Mouse (Mus musculus) heart, embryonic 14.5 days (tissue): Measurements from ENCODE around the gene Ctr9. TPM values are rescaled to one million over a fixed set of nuclear protein-coding genes. Genes with fewer than 3 reads are reported as not detected.

Experiments used
- ATAC-seq: fragments of 200-750 bp; cut with Nextera tagmentation; 2 replicates; pipeline ENCODE4 v1.8.0; 2017; ENCODE audit warnings: low read depth, moderate TSS enrichment; ENCODE audit not compliant: insufficient number of reproducible peaks, insufficient read depth, low FRiP score
- H3K27ac ChIP-seq, 2 experiments: fragments of 200-500 bp in 1 of 2; fragments of 300-500 bp in 1 of 2; sonication (generic) in 1 of 2; replicated peaks in 1 of 2; 2 replicates each; pipeline ENCODE4 v1.5.1; 2012 to 2014; ENCODE audit warnings: low read depth in 2 of 2, low read length in 2 of 2, control low read depth in 1 of 2, mild to moderate bottlenecking in 1 of 2, mixed read lengths in 1 of 2; ENCODE audit not compliant: control insufficient read depth in 1 of 2, insufficient read depth in 1 of 2
- H3K27me3 ChIP-seq: fragments of 300-500 bp; sonication (generic); 2 replicates; pipeline ENCODE4 v1.6.1; 2014; ENCODE audit warnings: mild to moderate bottlenecking, low read length, control low read depth; ENCODE audit not compliant: control insufficient read depth, insufficient read depth
- H3K36me3 ChIP-seq: fragments of 300-500 bp; sonication (generic); 2 replicates; pipeline ENCODE4 v1.6.1; 2014; ENCODE audit warnings: mild to moderate bottlenecking, control low read depth, low read length, mixed read lengths; ENCODE audit not compliant: control insufficient read depth, insufficient read depth
- H3K4me1 ChIP-seq, 2 experiments: fragments of 200-500 bp in 1 of 2; fragments of 300-500 bp in 1 of 2; sonication (generic) in 1 of 2; 2 replicates each; pipeline ENCODE4 v1.6.1; 2012 to 2014; ENCODE audit warnings: low read length in 2 of 2, control low read depth in 1 of 2, mixed read lengths in 1 of 2; ENCODE audit not compliant: control insufficient read depth in 2 of 2, insufficient read depth in 2 of 2
- H3K4me2 ChIP-seq: fragments of 300-500 bp; sonication (generic); 2 replicates; pipeline ENCODE4 v1.6.1; 2014; ENCODE audit warnings: mild to moderate bottlenecking, low read length
- H3K4me3 ChIP-seq, 2 experiments: fragments of 200-500 bp in 1 of 2; fragments of 300-500 bp in 1 of 2; sonication (generic) in 1 of 2; 2 replicates each; pipeline ENCODE4 v1.5.1; 2012 to 2014; ENCODE audit warnings: low read length in 2 of 2, mild to moderate bottlenecking in 2 of 2, control low read depth in 1 of 2, low read depth in 1 of 2, moderate library complexity in 1 of 2; ENCODE audit not compliant: control insufficient read depth in 1 of 2, insufficient read depth in 1 of 2
- H3K9ac ChIP-seq: fragments of 300-500 bp; sonication (generic); 2 replicates; pipeline ENCODE4 v1.6.1; 2014; ENCODE audit warnings: mild to moderate bottlenecking, low read length
- H3K9me3 ChIP-seq: fragments of 300-500 bp; sonication (generic); 2 replicates; pipeline ENCODE4 v1.6.1; 2016; ENCODE audit warnings: low read length, control low read depth; ENCODE audit not compliant: control insufficient read depth
- WGBS: fragments of 180-500 bp; shearing (Covaris S2); extraction: QIAGEN DNeasy Blood & Tissue Kit; methylation state at CpG from one replicate; pipeline ENCODE4 v1.1.7; 2014; 5-methylcytosine and 5-hydroxymethylcytosine counted together
- polyA plus RNA-seq: library from polyadenylated mRNA; unstranded; fragments of >200 nt; fragmentation: Nextera tagmentation; extraction: Ambion mirVana; gene quantifications from 2 replicates; pipeline ENCODE4 v1.2.1, GENCODE M21; 2014

The Ctr9 gene
- polyA plus RNA-seq, 1 experiment from 2014 or later = 38.2 TPM

DNA sequence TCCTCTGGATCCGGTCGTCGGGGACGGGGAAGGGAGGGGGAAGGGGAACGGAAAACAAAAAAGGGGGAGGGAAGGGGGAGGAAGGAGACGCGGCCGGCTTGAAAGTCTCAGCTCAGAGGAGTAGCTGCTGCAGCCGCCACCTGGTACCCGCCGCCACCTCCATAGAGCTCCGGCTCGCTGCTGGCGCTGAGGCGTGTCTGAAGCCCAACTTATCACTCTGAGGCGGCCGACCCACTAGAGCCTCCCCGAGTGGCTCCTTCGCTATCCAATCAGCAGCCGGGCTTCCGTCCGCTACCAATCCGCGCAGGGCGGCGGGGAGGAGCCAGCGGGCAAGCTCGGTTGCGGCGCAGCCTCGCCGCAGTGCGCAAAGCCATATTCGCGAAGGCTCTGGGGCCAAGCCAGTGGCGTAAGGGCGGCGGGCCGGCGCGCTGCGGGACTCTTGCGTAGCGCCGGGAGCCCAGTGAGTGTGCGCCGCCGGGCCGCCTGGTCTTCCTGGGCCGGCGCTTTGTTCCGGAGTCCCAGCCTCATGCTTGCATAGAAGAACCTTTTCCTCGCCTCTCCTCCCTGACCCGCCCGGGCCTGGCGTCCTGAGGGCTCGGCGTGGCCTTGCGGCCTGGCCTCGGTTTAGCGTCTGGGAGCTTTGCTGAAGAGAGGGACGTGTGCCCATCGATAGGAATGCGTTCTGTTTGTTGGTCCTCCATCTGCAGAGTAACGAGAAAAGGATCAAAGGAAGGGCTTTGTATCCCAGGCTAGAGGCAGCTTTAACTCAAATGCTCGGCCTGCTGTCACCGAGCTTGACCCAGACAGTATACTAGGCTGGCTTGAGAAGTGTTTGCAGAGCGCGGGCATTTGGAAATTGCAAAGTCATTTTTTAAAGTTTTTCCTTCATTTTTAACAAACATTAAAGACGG, 54.3 kb downstream of the Ctr9 start, which contains the start of gene Eif4g2:
TSS of gene Eif4g2 (minus strand) at position 209 of the 911 bp plus-strand sequence.
- H3K36me3 ChIP-seq = peaks cover 35% of the 10 kb centered on the region
- H3K9me3 ChIP-seq = no peaks in the 10 kb centered on the region
- peaks cover 0 to 24% of the 10 kb centered on the region in 2 experiments; a peak in 2 of 4 replicates for H3K4me1 ChIP-seq
- peak within 1 kb of the TSS; percentile 99 for H3K27ac ChIP-seq
- no peaks in the 10 kb centered on the region for H3K27me3 ChIP-seq
- peak within 1 kb of the TSS; percentile 81 for H3K4me2 ChIP-seq
- peak within 1 kb of the TSS; percentile 95 for H3K9ac ChIP-seq
- ATAC-seq = peak; percentile 99
- WGBS = under 1% methylated on average over 69 of the region's 70 CpGs
- H3K4me3 ChIP-seq = peak within 1 kb of the TSS; percentile 74 to 92

DNA sequence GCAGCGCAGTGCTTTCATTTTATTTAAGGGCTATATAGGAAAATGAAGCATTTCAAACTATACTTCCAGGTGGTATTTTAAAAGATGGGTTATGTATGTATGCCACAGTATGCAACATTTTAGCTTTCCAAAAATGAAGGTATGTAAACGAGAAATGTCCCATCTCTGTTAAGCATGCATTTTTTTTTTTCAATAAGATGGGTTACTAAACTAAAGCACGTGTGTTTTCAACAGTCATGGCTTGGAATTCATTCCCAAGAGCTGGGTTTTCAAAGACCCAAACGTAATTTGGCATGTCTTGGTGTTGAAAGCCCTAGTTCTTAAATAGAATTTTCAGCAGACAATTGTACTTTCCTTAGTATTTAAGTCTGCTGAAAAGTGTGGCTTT, 55.0 kb downstream of the Ctr9 start:
- peaks cover 0 to 23% of the 10 kb centered on the region in 2 experiments; a peak in 2 of 4 replicates for H3K4me1 ChIP-seq
- peak overlapping the region; percentile 70 to 74 for H3K4me3 ChIP-seq
- no peaks in the 10 kb centered on the region for H3K27me3 ChIP-seq
- peak overlapping the region; percentile 95 for H3K9ac ChIP-seq
- H3K4me2 ChIP-seq = peak overlapping the region; percentile 70
- WGBS = 11% methylated on average over 4 of the region's 4 CpGs
- ATAC-seq = no peak
- H3K27ac ChIP-seq = peak overlapping the region; percentile 99
- 0 out of 2 replicates have a peak, but pooled peaks cover 3% of the 10 kb centered on the region for H3K9me3 ChIP-seq
- H3K36me3 ChIP-seq = peaks cover 29% of the 10 kb centered on the region

DNA sequence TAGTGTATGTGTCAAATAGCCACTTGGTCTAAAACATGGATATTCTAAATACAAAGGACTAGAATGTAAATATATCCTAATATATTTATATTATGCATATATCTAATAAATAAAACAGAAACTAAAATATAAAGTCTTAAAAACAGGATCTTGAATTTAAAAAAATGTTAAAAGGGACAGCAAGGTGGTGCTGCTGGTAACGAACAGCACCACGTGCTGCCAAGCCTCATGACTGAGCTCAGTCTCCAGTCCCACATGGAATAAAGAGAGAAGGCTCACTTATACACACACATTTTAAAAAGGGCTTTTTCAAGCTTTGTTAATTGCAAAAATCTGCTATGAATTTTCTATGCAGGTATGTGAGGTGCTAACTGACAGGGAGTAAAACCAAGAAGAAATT, 55.7 kb downstream of the Ctr9 start:
- Histone ChIP-seq H3K27me3 (no peaks in the 10 kb centered on the region), H3K36me3 (peaks cover 21% of the 10 kb centered on the region), H3K4me1 (peaks cover 0 to 17% of the 10 kb centered on the region in 2 experiments; a peak in 2 of 4 replicates), H3K4me3 (no peak overlapping the region), H3K9me3 (0 out of 2 replicates have a peak, but pooled peaks cover 4% of the 10 kb centered on the region), H3K4me2 (no peak overlapping the region), H3K9ac (no peak overlapping the region), H3K27ac (no peak overlapping the region)
- 75% methylated on average over 2 of the region's 2 CpGs for WGBS
- ATAC-seq = no peak

DNA sequence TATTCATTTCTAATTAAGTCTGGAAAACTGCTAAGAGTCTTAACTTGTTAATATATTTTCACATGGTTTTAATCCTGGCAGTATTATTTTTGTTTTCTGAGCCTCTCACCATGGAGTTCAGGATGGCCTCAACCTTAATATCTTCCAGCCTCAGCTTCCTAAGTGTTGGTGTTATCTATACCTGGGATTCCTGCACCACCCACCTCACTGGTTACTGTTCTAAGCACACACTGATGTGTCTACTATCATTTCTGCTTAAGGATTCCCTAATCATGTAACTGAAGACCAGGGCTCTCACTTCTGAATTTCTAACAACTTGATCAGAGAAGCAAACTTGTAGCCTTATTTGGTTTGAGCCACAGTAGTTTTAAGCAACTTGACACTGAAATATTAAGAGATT, 56.4 kb downstream of the Ctr9 start:
- Histone ChIP-seq H3K9me3 (0 out of 2 replicates have a peak, but pooled peaks cover 4% of the 10 kb centered on the region), H3K4me3 (no peak overlapping the region), H3K27me3 (no peaks in the 10 kb centered on the region), H3K27ac (no peak overlapping the region), H3K4me2 (no peak overlapping the region), H3K36me3 (peaks cover 14% of the 10 kb centered on the region), H3K9ac (no peak overlapping the region), H3K4me1 (peaks cover 0 to 10% of the 10 kb centered on the region in 2 experiments; a peak in 2 of 4 replicates)
- ATAC-seq = no peak

DNA sequence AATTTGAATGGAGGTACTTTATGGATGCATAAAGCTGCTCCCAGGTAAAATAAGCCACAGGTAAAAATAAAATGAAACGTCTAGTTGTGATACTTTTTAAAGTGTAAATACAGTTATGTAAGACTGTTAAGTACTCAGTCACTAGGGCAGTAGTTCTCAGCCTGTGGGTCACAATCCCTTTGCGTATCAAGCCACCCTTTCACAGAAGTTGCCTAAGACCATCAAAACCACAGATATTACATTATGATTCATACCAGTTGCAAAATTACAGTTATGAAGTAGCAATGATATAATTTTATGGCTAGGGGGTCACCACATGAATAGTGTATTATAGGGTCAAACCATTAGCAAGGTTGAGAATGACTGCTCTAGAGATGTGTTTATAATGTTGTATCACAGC, 66.4 kb downstream of the Ctr9 start:
- ATAC-seq = no peak
- 80% methylated on average over 2 of the region's 2 CpGs for WGBS
- H3K36me3 ChIP-seq = no peaks in the 10 kb centered on the region

DNA sequence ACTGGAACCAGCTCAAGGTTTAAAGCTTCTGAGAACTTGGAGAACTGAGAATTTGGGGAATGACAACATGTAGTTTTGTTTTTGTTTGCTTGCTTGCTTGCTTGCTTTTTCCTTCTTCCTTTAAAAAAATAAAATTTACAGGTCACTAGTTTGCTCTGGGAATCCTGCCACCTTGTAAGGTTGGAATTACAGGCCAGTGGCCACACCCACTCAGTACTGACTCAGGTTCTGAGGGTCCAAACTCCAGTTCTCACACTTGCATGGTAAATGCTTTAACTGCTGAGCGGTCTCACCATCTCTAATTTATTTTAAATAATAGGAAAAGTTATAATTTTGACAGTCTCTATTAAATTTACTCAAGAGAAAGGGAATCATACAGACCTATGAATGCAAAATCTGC, 69.4 kb downstream of the Ctr9 start:
- no peak overlapping the region for H3K27ac ChIP-seq
- WGBS = 90% methylated on average over 1 of the region's 1 CpGs
- no peak overlapping the region for H3K9ac ChIP-seq
- H3K36me3 ChIP-seq = no peaks in the 10 kb centered on the region
- no peak overlapping the region for H3K4me2 ChIP-seq
- no peak overlapping the region for H3K4me3 ChIP-seq
- H3K27me3 ChIP-seq = no peaks in the 10 kb centered on the region
- no peak for ATAC-seq
- no peaks in the 10 kb centered on the region for H3K9me3 ChIP-seq
- H3K4me1 ChIP-seq = no peaks in the 10 kb centered on the region

More for the DNA sequence above, 66.4 kb downstream of the Ctr9 start:
- Histone ChIP-seq H3K27ac (no peak overlapping the region), H3K9ac (no peak overlapping the region), H3K4me2 (no peak overlapping the region), H3K27me3 (no peaks in the 10 kb centered on the region), H3K9me3 (no peaks in the 10 kb centered on the region), H3K4me1 (no peaks in the 10 kb centered on the region), H3K4me3 (no peak overlapping the region)
